Comparison of ENCODE assay signal across 22 mouse cellular contexts in the genomic region with DNA sequence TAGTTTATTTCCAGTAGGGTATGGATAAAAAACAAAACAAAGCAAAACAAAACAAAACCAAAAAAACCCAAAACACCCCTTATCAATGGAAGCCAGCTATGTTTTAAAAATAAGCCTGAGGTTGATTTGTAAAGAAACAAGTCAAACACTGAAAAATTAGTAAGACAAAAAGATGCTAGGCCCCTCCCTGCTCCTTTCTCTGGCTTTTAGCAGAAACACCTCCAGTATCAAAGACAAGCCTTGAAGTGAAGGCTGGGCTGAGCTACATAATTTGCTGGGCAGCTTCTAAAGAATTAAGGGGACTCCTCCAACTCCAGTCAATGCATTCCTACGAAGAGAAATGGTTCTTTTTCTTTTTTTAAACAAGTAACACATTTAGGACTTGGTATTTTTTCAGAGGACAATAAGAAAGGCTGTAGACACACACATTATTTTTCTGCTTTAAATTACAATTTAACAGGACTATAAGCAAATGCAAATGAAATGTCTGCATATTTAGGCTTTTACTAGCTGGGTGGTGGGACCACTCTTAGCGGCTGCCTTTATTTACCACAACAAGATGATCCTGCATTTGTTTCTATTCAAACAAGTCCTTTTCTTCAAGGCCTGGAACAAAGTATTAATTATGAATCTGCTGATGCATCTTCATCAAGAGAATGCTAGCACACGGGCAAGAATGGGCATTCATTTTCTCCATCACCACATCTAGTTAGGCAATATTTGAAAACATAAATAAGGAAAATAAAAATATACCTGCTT. TPM values are rescaled to one million over a fixed set of nuclear protein-coding genes. Genes with fewer than 3 reads are reported as not detected.
DNase-seq lines count a peak whose midpoint lies in the region; TF ChIP-seq lines count a peak whose summit lies in the region.
"Had no signal": no experiment of that assay in that cellular context is flagged by ENCODE, and none has a peak within 500 bp of the region (broad histone marks: within the 10 kb centered on the region; RNA-seq: fewer than 3 reads in every experiment).

No protein-coding gene starts in this region.

- TF ChIP-seq EP300 in ES-Bruce4 (IDR thresholded peaks at IDR 0.05; ENCODE audit: insufficient read depth, low read depth, low read length): no peak

- peaks cover 5% of the 10 kb centered on the region; the same call in 1 of the 2 replicates for H3K9me3 ChIP-seq in heart, embryonic 10.5 days
- no peaks in the 10 kb centered on the region for H3K9me3 ChIP-seq in ES-Bruce4 (replicated peaks; ENCODE audit: control insufficient read depth, insufficient read depth, low read length, poor library complexity, severe bottlenecking)
- H3K9me3 ChIP-seq in ES-E14 (ENCODE audit: control insufficient read depth, insufficient read depth, low read depth, low read length): no peaks in the 10 kb centered on the region

- in situ Hi-C loops in ES-E14 (cut with MboI; ENCODE audit: low sequenced_read_pairs in 2 of 2, unreplicated experiment in 2 of 2): no loop called here

- TF ChIP-seq POLR2A in ES-Bruce4 (IDR thresholded peaks at IDR 0.05; ENCODE audit: insufficient read depth, low read length): no peak

- no peak overlapping the region for H3K27ac ChIP-seq in heart, embryonic 10.5 days
- H3K27ac ChIP-seq in ES-Bruce4 (ENCODE audit: insufficient read depth, low read length) (0 out of 2 replicates have a peak overlapping the region, but pooled peaks have one; percentile 17), ES-E14 (ENCODE audit: insufficient read depth, low read depth, low read length, poor library complexity, severe bottlenecking) (peak overlapping the region; percentile 82; the same call in 1 of the 2 replicates)
- H3K27ac ChIP-seq: forebrain, embryonic 10.5 days; forebrain, embryonic 13.5 days; gastrocnemius, adult 2 months; hindbrain, embryonic 10.5 days; hindbrain, embryonic 13.5 days; intestine, embryonic 15.5 days had no signal

- no peak overlapping the region for H3K4me3 ChIP-seq in heart, embryonic 10.5 days
- H3K4me3 ChIP-seq in ES-Bruce4 (ENCODE audit: low read depth, low read length): no peak overlapping the region
- H3K4me3 ChIP-seq in ES-E14 (ENCODE audit: insufficient read depth in 1 of 2, low read depth in 1 of 2, low read length in 2 of 2, poor library complexity in 1 of 2, severe bottlenecking in 1 of 2): no peak overlapping the region
- H3K4me3 ChIP-seq: forebrain, embryonic 10.5 days; forebrain, embryonic 13.5 days; gastrocnemius, adult 2 months; hindbrain, embryonic 10.5 days; hindbrain, embryonic 13.5 days; intestine, embryonic 15.5 days had no signal

- H3K27me3 ChIP-seq in heart, embryonic 10.5 days (ENCODE audit: insufficient read depth, poor library complexity, severe bottlenecking): no peaks in the 10 kb centered on the region
- no peaks in the 10 kb centered on the region for H3K27me3 ChIP-seq in ES-Bruce4 (ENCODE audit: control insufficient read depth, insufficient read depth, low read length, poor library complexity, severe bottlenecking)
- H3K27me3 ChIP-seq: intestine, embryonic 15.5 days had no signal

- H3K9ac ChIP-seq in ES-Bruce4 (ENCODE audit: low read depth, poor library complexity, severe bottlenecking) (no peak overlapping the region), ES-E14 (ENCODE audit: insufficient read depth, low read depth, low read length, poor library complexity, severe bottlenecking) (no peak overlapping the region)
- H3K9ac ChIP-seq: forebrain, embryonic 13.5 days; hindbrain, embryonic 13.5 days; intestine, embryonic 15.5 days had no signal

- peaks cover 13% of the 10 kb centered on the region; the same call in 1 of the 2 replicates for H3K36me3 ChIP-seq in heart, embryonic 10.5 days
- H3K36me3 ChIP-seq in ES-Bruce4 (ENCODE audit: control insufficient read depth, insufficient read depth, low read length, poor library complexity, severe bottlenecking) (no peaks in the 10 kb centered on the region), ES-E14 (ENCODE audit: control insufficient read depth, insufficient read depth, low read length, poor library complexity, severe bottlenecking) (no peaks in the 10 kb centered on the region)
- H3K36me3 ChIP-seq: hindbrain, embryonic 13.5 days; intestine, embryonic 15.5 days had no signal

- 61% methylated on average over 3 of the region's 3 CpGs for WGBS in heart, embryonic 10.5 days

- TF ChIP-seq CTCF in ES-Bruce4 (IDR thresholded peaks at IDR 0.05; ENCODE audit: low read depth, low read length): no peak

- peak; percentile 38 for DNase-seq in heart, embryonic 10.5 days (ENCODE audit: low spot score)
- DNase-seq in heart, adult 8-10 months (ENCODE audit: low spot score): no peak
- DNase-seq in ES-E14 (ENCODE audit: low read depth, low spot score) (peak; percentile 52), adipocyte (ENCODE audit: low spot score) (no peak)
- DNase-seq in adrenal gland, adult 2 months: no peak
- DNase-seq: adrenal gland, postnatal 10 days; adrenal gland, postnatal 36 days; cerebellum, adult 2 months; cerebellum, postnatal 10 days; cerebellum, postnatal 36 days; gastrocnemius, adult 2 months; gastrocnemius, postnatal 14 days; heart, adult 18-20 months; heart, postnatal 36 days; kidney, adult 11 months; kidney, adult 8-10 months had no signal

- peaks cover 19% of the 10 kb centered on the region for H3K4me1 ChIP-seq in heart, embryonic 10.5 days
- peaks cover 5% of the 10 kb centered on the region for H3K4me1 ChIP-seq in ES-Bruce4 (ENCODE audit: control insufficient read depth, insufficient read depth, low read length)
- H3K4me1 ChIP-seq in ES-E14 (ENCODE audit: control insufficient read depth in 2 of 2, insufficient read depth in 2 of 2, low read length in 2 of 2, poor library complexity in 1 of 2): peaks cover 4 to 7% of the 10 kb centered on the region in 2 experiments; a peak in 3 of 4 replicates

TF ChIP-seq in ES-E14, 5 proteins besides CTCF, POLR2A, EP300 and RAD21:
- no peak for TF ChIP-seq HCFC1 (IDR thresholded peaks at IDR 0.05; ENCODE audit: borderline replicate concordance, insufficient read depth, low read length)
- no peak for TF ChIP-seq ZNF384 (IDR thresholded peaks at IDR 0.05; ENCODE audit: low read depth, low read length)
- no peak for TF ChIP-seq ZC3H11A (IDR thresholded peaks at IDR 0.05; ENCODE audit: borderline replicate concordance, low read depth, low read length)
- TF ChIP-seq MAFK (IDR thresholded peaks at IDR 0.05; ENCODE audit: insufficient read depth, low read depth, low read length): no peak

RNA-seq across cellular contexts. Expression of gene Pip5k1b, which starts 4.3 kb away (rescaled TPM):
- polyA plus RNA-seq in heart, embryonic 10.5 days (2016; fragmentation: Nextera tagmentation; extraction: Ambion mirVana): 6.3 and 7.7 TPM in 2 replicates
- 10 to 100 TPM; 20.2 to 23.1 (median 21.5) TPM for total RNA-seq in heart, adult 8-10 months (2022)
- 3.3 and 4.0 TPM in 2 replicates for polyA plus RNA-seq in ES-Bruce4 (2011; ENCODE audit: insufficient read depth, insufficient read length, low read depth, missing spikeins)
- 1.8 and 2.1 TPM in 2 replicates for total RNA-seq in ES-E14 (2012; rRNA removed)
- 10 to 100 TPM; 14.2 to 18.7 TPM for total RNA-seq in adrenal gland, adult 2 months (2021)
- polyA plus RNA-seq in adrenal gland, adult 2 months (2012; rRNA removed): 3.6 and 4.3 TPM in 2 replicates

Comparison
In these comparisons a context has a peak if more than half of its experiments do, and no peak if none do; other contexts are left out.
1. DNase-seq: peak in heart, embryonic 10.5 days (single experiment) and ES-E14 (single experiment); none in heart, adult 8-10 months (single experiment), adipocyte (single experiment) and adrenal gland, adult 2 months (single experiment).